Mouse (Mus musculus) frontal cortex, postnatal 14 days (tissue): ENCODE data around the gene Abtb1.

Experiments
- DNase-seq, 2 experiments: peaks; one replicate each; pipeline ENCODE4 v3.0.0; 2022; ENCODE audit warnings: low spot score in 2 of 2

The Abtb1 gene

DNA sequence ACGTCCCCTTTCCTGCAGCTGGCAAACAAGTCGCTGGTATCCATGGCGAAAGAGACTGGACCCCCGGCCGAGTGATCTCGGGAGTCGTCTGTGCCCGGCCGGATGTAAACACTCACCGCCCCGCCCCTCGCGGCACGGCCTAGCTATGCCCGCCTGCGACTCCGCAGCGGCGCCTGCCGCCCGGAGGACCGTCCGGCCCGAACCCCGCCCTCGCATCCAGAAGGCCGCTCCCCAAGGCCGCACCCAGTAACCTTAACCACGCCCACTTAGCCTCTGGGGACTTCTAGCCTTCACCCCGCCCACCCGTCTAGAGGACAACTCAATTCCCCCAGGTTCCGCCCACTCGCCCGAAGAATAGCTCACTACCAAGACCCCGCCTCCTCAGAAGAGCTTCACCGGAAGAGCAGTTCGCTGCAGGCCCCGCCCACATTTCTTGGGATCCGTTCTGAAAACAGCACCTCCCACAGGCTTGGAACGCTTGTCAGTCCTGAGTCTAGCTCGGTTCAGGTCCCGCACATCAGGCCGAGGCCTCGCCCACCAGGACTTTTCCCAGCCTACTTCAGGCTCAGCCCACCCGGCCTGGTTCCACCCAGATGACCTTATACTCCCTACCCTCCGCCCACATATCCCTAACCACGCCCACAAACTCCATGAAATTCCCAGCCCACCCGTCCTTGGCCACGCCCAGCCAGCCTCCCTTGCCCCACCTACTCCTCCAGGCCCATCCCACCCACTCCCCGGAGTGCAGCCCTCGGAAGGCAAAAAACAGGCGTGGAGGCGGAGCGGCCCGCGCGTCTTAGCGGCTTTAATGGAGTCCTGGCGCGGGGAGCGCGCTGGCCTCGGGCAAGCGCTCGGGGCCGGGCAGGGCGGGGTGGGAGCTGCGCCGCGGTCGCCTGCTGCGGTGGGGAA, at the start of gene Abtb1:
Gene Abtb1 (minus strand): TSS at position 204 of the 909 bp plus-strand sequence.
- DNase-seq = peak; percentile 99

DNA sequence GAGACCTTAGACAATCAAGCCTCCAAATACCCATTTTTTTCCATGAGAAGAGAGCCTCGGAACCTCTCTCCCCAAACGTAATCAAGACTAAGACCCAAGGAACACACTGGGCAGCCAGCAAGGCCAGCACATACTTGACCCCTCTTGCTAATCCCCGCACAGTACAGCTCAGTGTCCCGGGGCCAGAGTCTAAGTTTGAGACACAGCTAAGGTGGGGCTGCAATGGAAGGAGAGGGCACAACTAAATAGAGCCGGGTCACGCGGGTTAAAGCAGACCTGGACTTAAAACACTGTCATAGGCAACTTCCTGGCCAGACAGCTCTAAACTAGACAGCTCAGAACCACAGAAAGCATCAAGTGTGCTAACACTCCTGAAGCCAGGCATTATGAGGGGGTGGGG, 49.0 kb upstream of the Abtb1 start:
- DNase-seq = no peak

DNA sequence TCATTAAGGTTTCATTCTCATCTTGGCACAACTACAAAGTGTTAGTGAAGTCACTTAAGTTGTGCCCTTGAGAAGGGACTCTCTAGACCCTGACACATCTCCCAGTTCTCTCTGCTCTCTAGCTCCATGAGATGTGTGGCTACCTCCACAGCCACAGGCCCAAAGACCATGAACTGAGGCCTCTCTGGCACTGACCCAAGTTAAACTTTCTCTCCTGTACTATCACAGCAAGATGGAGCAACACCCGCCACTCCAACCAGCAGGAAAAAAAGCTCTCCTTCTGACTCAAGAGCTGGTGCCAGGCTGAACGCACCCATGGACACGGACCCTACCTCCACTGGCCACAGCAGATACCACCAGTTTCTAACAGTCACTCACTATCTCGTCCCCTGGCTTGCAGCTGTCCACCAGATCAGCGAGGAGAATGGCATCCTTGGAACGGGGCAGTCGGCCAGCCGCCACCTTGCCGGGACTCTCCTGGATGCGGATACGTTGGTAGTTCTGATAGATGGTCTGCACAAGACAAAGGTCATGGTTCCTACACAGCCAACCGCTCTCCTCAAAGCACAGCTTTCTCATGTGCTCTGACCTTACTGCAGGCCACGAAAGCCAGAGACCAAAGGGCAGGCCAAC, 47.7 kb upstream of the Abtb1 start:
- DNase-seq = no peak

DNA sequence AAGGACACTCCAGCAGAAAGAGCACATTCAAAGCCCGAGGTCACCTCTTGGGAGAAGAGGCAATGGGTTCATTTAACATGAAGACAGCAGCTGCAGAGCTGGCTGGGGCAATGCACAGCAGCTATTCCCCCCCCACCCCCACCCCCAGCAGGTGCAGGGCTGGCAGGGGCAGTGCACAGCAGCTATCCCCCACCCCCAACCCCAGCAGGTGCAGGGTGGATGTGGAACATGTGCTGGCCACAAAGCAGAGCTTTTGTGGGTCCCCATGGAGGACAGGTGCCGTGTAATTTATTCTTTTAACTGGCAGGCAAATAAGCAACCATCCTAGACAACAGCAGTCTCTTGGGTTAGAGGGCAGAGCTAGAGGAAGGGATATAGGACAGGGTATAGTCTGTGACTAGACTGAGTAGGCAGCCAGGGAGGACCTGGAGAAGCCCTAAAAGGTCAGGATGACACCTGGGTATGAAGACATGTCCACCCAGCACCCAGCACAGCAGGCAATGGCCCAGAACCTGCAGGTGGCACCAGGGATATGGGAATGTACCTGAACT, 44.7 kb upstream of the Abtb1 start:
- DNase-seq = no peak

DNA sequence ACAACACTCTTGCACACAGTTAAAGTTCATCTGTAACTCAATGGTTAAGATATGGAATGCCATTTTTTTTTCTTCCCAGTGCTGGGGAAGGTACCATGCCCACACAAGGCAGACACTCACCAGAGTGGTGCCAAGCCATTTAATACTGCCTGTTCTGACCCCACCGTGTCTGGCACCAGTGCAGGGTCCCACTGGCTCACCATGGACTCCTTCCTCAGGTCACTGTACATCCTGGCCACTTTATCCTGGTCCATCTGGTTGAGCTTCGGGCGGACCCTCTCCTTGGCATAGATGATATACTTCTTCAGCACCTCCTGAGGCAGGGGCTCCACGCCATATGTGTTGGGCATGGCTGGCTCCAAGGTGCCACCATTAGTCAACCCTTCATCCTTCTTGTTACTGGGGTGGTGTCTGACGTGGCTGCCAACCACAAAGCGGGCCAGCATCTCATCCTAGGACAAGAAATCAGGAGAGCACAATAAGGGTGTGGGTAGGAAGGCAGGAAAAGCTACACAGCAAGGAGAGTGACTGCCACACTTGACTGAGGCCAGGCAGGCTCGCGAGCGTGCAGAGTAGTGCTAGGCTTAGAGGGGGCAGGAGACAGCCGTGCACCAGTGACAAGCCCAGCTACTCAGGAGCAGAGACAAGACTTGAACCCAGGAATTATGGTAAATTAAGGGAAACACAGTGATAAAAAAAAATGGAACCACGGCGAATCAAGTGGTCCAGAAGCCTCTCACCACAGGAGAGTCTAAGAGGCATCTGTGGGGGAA, 44.0 kb upstream of the Abtb1 start:
- DNase-seq = no peak

DNA sequence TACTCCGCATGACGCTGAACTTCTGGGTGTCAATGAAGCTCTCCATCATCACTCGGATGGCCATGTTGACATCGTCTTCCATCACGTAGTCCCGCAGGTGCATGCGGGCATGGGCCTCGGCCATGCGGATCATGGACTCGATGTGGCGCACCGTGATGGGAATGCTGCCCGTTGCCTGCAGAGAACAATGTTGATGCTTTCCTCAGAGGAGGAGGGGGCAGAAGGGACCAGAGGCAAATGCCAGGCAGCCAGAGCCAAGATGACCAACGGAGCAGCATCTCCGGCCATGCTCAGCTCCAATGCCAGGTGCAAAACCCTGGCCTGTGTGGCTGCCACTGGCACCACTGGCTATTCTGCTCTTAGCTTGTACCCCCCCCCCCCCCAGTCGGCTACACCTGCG, 42.9 kb upstream of the Abtb1 start:
- no peak for DNase-seq

DNA sequence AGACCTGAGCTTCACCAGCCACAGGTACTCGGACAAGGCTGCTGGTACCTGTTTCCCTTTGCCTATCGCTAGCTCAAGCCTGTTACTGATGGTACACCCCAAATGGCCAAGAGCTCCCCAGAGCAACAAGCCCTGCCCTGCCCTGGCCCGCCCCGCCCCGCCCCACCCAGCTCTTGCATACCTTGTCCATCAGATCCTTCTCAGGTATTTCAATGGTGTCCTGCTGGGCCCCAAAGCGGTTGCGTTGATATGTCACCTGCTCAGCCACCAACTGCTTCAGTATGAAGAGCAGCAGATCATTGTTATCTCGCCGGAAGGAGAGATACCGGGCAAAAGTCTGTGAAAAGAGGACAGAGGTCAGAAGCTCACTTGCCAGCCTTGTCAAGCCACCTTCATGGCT, 42.4 kb upstream of the Abtb1 start:
- DNase-seq = no peak

DNA sequence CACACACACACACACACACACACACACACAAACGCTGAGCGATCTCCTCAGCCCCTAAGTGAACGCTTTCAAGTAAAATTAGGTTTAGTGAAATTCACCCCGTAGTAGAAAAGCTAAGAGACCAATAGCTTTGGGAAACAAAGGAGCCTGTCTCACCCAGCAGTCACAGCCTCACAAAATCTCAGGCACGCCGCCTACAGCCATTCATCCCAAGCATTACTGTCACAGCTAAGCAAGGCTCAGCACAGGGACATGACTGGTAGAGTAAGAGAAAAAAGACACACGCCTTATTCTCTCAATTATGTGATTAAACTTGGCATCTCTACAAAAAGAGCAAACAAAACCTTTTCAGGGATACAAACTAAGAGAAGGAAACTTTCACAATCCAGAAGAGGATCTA, 39.5 kb upstream of the Abtb1 start:
- no peak for DNase-seq

DNA sequence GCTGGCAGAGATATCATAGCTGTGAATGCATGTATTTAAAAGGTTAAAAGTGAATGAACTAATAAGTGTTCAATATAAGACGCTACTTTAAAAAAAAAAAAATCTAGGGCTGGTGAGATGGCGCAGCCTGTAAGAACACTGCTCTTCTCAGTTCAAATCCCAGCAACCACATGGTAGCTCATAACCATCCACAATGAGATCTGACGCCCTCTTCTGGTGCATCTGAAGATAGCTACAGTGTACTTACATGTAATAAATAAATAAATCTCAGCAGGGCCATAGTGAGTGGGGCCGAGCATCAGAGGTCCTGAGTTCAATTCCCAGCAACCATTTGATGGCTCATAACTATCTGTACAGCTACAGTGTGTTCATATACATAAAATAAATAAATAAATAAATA, 37.7 kb upstream of the Abtb1 start:
- DNase-seq = no peak

DNA sequence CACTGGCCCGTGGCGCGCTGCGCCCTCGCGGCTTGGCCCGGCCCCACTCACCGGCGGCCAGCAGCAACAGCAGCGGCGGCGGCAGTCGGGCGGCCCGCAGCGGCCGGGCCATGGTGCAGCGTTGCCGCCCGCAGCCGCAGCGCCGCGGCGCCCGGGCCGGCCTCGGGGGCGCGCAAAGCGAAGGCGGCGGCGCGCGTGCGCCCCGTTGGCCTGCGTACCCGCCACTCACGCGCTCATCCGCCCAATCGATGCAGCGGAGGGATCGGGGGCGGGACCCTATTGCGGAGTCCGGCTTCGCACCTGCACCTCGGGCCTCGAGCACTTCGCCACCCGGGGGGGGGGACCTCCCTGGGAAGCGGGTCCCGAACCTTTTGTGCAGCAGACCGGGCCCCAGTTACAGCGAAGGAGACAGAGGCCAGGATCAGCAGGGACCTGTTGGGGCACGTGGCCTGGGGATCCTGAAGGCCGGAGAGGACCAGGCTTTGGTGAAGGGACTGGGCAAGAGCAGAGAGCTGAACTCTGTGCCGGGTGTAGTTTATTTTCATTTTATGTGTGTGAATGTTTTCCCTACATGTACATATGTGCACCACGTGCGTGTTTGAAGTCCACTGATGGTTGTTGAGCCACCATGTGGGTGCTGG, 33.2 kb upstream of the Abtb1 start, which contains the start of gene Podxl2:
Gene Podxl2 (minus strand): TSS at position 177 of the 641 bp plus-strand sequence.
- peak; percentile 61 to 74 for DNase-seq

DNA sequence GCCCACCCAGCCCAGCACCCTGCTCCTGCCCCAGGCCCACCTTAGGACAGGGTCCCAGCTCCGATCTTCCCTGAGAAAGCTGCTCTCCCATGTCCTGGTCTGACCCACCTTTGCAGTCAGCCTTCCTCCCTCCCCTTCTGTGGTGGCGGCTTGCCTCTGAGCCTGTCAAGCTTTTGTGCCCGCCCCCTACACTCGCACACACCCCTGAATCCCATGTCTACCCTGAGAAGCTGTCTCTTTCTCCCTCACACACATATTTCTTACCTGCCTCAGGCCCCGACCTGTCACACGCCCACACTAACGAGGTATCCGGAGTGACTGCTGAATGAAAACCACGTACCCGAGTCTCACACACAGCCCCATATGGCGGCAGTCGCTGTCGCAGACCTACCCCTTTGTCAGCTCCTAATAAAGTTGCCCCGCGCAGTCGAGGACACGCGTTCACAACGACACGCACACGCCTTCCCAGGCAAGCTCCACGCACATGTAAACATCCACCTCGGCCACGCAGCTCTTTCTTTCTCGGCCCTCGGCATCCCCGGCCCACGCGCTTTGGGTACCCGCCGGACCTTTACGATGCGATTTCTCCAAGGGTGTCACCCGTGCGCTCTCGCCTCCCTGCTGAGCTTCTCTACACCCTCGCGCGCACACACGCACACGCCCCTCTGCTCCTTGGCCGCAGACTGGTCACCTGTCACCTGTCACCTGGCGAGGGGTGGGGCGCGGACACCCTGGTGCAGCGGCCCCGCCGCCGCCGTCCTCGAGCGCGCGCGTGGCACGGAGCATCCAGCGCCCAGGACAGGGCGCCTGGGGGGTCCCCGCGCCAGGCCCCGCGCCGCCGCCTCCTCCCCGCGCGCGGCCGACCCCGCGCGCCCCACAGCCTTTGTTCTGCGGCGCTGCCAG, 32.4 kb upstream of the Abtb1 start:
- peak in 1 of 2 experiments; percentile 32 for DNase-seq

DNA sequence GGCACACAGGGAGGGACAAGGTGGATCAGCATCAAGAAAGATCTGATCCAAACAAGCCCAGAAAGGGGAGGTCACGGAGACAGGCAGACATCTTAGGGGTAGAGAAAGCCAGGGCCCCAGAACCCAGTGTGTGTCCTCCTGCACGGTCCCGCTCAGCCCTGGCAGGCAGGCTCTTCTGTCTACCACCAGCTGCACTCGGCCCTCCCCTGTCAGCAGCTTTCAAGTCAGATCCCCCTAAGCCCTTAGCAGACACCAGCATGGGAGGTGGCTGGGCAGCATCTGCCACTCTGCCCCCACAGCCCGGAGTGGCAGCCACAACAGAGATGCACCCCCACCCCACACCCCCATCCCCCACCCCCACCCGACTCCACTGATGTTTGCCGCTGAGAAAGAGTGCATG, 31.0 kb upstream of the Abtb1 start:
- DNase-seq = no peak

DNA sequence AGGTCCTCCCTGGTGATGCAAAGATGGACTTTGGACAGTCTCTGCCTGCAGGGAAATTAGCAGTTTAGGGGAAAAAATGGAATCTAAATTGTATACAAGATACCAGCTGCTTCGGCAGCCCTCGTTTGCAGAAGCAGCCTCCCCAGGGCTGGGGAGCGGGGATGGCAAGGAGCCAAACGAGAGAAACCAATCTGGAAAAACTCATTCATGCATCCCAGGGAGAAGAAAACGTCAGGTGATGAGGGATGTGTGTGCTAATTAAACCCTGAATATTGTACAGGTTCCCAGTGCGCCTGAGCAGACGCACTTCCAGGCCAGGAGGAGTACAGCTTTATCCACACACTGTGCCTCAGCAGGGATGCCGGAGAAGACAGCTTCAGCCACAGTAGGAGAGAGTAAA, 29.8 kb upstream of the Abtb1 start:
- DNase-seq = peak; percentile 46

DNA sequence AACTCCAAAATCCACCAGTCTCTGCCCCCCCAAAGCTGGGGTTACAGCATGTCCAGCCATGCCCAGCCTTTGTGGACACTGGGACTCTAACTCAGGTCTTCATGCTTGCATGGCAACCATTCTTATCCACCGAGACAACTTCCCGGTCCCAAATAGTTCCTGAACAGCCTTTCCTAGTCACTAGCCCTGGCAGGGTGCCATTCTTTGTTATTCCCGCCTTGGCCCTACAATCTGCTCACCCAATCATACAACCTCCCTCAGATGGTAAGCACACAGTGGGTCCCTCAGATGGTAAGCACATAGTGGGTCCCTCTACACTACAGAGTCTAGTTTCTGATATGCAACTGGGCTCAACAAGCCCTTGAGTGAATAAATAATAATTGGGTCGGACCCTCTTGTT, 28.8 kb upstream of the Abtb1 start:
- DNase-seq = no peak

DNA sequence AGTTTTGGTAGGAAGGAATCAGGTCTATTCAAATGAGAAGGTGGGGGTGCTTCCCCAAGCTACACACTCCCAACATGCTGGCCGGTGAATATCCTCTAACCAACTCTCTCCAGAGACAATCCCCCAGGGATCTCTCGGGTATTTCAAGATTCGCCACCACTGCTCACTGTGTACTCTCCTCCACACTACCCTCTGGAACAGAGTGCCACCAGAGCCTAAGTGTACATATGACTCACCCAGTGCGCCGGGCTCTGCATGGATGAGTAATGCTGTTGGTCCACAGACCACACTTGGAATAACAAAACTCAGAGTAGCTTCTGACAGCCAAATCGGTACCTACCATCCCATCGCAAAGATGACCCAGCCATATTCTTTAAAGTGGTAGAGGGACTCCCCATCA, 27.7 kb upstream of the Abtb1 start:
- no peak for DNase-seq

DNA sequence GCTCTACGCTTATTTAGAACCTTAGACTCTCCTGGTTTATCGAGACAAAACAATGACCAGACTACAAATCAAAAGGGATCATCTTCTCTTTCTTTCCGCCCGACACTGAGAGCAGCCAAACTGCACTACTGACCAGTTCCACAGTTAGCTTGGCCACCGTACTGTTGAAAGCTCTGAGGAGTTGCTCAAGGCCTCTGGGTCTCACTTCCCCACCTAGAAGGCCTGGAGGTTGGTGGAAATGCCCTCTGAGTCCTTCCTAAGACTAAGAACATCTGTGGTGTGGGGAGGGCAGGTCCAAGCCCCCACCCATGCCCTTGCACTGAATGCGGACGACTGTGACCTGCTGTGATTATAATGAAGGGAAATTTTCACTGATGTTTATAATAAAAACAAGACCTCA, 23.9 kb upstream of the Abtb1 start:
- no peak for DNase-seq

DNA sequence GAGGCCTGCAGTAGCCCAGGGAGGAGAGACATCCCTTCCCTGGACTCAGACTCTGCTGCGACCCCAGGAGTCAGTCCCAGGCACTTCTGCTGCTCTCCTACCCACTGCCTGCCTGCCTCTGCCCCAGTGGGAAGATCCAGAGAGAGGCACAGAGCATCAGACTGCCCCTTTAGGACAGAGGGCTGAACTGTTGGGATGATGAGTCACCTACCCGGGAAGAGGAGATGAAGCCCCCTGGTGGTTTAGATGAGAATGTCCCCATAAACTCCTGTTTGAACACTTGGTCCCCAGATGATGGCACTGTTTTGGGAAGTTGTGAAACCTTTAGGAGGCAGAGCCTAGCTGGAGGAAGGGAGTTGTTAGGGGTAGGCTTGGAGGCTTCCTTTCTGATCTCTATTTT, 19.1 kb upstream of the Abtb1 start:
- no peak for DNase-seq

DNA sequence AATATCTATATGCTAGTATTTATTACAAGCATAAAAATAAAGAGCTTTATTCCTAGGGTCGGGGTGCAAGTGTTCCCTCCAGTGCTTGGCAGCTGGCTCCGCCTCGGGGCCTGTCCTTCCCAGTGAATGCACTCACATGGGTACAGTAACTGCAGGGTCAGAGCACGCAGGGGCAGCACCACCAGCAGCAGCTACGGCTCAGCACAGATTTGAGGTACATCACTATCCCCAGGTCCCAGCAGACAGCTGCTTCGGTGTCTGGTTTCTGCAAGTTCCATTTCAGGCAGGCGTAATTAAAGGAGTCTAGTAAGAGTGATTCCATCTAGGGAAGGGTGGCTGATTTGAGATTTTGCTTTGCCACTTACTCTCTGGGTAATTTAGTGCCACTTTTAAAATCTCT, 16.6 kb upstream of the Abtb1 start:
- DNase-seq = no peak

DNA sequence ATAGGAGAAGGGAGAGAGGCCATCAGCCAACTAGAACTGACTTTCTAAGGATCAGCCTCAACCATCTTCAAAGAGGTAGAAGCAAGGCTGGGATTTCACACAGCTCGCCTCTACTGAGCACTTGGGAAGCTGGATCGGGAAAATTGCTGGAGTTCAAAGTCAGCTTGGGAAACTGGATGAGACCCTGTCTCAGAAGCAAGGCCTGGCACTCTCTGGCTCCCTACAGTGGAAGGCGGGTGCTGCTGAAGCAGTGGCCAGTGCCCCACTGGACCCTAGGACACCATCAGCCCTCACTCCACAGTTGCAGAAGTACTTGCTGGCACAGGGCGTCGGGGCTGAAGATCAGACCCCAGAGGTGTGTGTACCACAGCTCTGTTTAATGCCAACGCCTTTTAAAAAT, 16.0 kb upstream of the Abtb1 start:
- no peak for DNase-seq

DNA sequence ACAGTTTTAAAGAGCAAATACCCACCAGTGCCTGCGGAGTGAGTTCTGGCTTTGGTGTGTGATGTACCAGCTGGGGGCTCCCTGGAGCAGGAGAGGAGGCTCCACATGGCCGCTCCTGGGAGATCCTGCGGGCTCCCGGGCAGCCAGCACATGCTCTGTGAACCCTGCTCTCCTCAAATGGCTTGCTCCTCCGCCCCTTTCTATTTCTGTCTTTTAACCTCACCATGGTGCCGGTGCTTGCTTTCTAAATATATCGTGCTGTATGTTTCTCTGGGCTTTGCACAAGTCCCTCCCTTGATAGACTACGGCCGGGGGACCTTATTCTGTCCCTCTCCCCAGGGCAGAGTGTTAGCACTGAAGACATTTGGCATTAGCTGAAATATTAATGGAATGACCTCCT, 15.5 kb upstream of the Abtb1 start:
- no peak for DNase-seq

DNA sequence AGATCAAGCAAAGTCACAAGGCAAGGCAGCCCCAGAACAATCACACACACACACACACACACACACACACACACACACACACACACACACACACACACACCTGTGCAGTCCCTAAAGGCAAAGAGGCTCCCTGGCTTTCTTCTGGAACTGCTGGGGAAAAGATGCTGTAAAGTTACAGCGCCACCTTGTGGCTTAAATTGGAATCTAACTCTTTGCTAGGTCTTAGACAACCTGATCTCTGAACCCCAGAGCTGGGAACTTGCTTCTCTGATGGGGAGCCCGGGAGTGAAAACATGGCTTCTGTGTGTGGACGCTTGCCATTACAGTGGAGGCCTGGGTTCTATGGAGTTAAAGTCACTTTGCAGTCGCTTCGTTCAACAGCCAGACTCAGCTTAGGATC, 13.9 kb upstream of the Abtb1 start:
- DNase-seq = no peak
